Mouse (Mus musculus) MEL-GATA-1-ER (cell line): ENCODE data around the gene Taar7d.
A peak's percentile ranks its signal among the peaks of the same experiment; 100 is the strongest.
"Not testable (repeated sequence)": the region's sequence is repeated elsewhere in the genome, so short reads cannot be mapped to it uniquely, and the experiment has no call there.

Source experiments
- DNase-seq: peaks from one replicate; pipeline ENCODE4 v3.0.0-alpha.2; 2012; ENCODE audit warnings: low read depth; ENCODE audit errors: extremely low read depth

Taar7d gene

GRCm38 (mm10) chr10:24026922-24027321 is at the start of gene Taar7d:
Gene Taar7d (plus strand): TSS chr10:24027222.
- no peak for DNase-seq

- no peak for DNase-seq
Observed at GRCm38 (mm10) chr10:23977958-23978357, 49.1 kb upstream of the Taar7d start.

GRCm38 (mm10) chr10:23978901-23979705 is 47.9 kb upstream of the Taar7d start:
- DNase-seq, result peak; percentile 31

- DNase-seq, result no peak
Observed at GRCm38 (mm10) chr10:23985546-23985945, 41.5 kb upstream of the Taar7d start, which contains the start of gene Taar6. Gene Taar6 (minus strand): TSS chr10:23985646.

- no peak for DNase-seq
Observed at GRCm38 (mm10) chr10:23986419-23986818, 40.6 kb upstream of the Taar7d start.

GRCm38 (mm10) chr10:23993381-23993780 is 33.6 kb upstream of the Taar7d start, which contains the start of gene Taar7a:
Gene Taar7a (minus strand): TSS chr10:23993481.
- DNase-seq, result no peak

- no peak for DNase-seq
Observed at GRCm38 (mm10) chr10:23999639-24000038, 27.4 kb upstream of the Taar7d start, which contains the start of gene Taar7b. Gene Taar7b (plus strand): TSS chr10:23999939.

GRCm38 (mm10) chr10:24006442-24006841 is 20.6 kb upstream of the Taar7d start:
- DNase-seq, result no peak

GRCm38 (mm10) chr10:24007034-24007433 is 20.0 kb upstream of the Taar7d start:
- no peak for DNase-seq

GRCm38 (mm10) chr10:24008143-24008542 is 18.9 kb upstream of the Taar7d start:
- DNase-seq, result no peak

- DNase-seq, result no peak
Observed at GRCm38 (mm10) chr10:24031347-24031746, 4.3 kb downstream of the Taar7d start.

- no peak for DNase-seq
Observed at GRCm38 (mm10) chr10:24037314-24037713, 10.3 kb downstream of the Taar7d start, which contains the start of gene Taar7e. Gene Taar7e (plus strand): TSS chr10:24037614.

- DNase-seq, result no peak
Observed at GRCm38 (mm10) chr10:24040120-24040869, 13.3 kb downstream of the Taar7d start.

- no peak for DNase-seq
Observed at GRCm38 (mm10) chr10:24049210-24049609, 22.2 kb downstream of the Taar7d start, which contains the start of gene Taar7f. Gene Taar7f (plus strand): TSS chr10:24049510.

GRCm38 (mm10) chr10:24052039-24052438 is 25.0 kb downstream of the Taar7d start:
- DNase-seq, result no peak

GRCm38 (mm10) chr10:24058986-24059385 is 32.0 kb downstream of the Taar7d start:
- DNase-seq, result no peak

- not testable (repeated sequence) for DNase-seq
Observed at GRCm38 (mm10) chr10:24074751-24075150, 47.7 kb downstream of the Taar7d start.

GRCm38 (mm10) chr10:24076200-24076599 is 49.2 kb downstream of the Taar7d start, which contains the start of gene Taar8a:
Gene Taar8a (plus strand): TSS chr10:24076500.
- DNase-seq, result not testable (repeated sequence)
